Mouse (Mus musculus): ENCODE data around the gene Kif21b.

DNA sequence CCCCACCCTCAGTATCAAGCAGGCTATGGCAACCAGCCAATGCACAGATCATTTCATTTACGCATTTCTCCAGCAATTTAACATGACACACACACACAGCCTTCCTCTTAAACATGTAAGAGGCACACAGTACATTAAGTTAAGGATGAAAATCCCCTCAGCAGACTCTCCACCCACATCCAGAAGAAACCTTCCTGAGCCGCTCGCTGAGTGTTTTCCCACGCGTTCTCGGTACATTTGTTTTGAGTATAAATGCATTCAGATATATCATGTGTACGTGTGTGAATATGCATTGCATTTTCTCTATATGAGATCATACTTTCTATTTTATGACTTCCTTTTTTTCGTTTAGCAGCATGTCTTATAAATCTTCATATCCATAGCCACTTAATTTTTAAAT lies 20.2 kb downstream of the Kif21b start:
- TF ChIP-seq GATA1 (IDR thresholded peaks at IDR 0.05; ENCODE audit: low read length) (no peak), TAL1 (IDR thresholded peaks at IDR 0.05; ENCODE audit: low read length) (no peak)

Data from erythroblast, embryonic 14.5 days (primary cell).